Mouse (Mus musculus) Patski (cell line): ENCODE data around the gene Hist2h3c2. TPM values are rescaled to one million over a fixed set of nuclear protein-coding genes. Genes with fewer than 3 reads are reported as not detected.

ENCODE experiments used
- ATAC-seq: fragments of 100-300 bp; one replicate; pipeline ENCODE4 v1.8.0; 2021
- CTCF ChIA-PET: fragments of 350-600 bp; sonication (Branson Sonifier 250); formaldehyde crosslinking; loops from one replicate; lab custom pipeline; 2022; ENCODE audit warnings: inconsistent platforms; lab: Charles Lee
- POLR2A ChIA-PET: fragments of 350-600 bp; sonication (Branson Sonifier 250); formaldehyde crosslinking; loops from one replicate; lab custom pipeline; 2022; ENCODE audit warnings: antibody characterized with exemption, inconsistent platforms; lab: Charles Lee
- DNase-seq: peaks from one replicate; pipeline ENCODE4 v3.0.0-alpha.2; 2011; ENCODE audit warnings: low read depth, low spot score
- H3K27me3 ChIP-seq: fragments of 371-371 bp; one replicate; pipeline ENCODE4 v1.5.1; 2021
- CTCF ChIP-seq: fragments of 100-300 bp; IDR thresholded peaks from one replicate; pipeline ENCODE4 v1.5.1; 2021
- in situ Hi-C: fragments of 300-500 bp; cut with MboI; formaldehyde crosslinking; loops from 3 replicates; pipeline ENCODE4 v1.11.1; 2018; ENCODE audit warnings: low pct_unique_long_range_greater_than_20kb, mixed read lengths
- polyA plus RNA-seq: library from polyadenylated mRNA; unstranded; gene quantifications from one replicate; pipeline ENCODE4 v1.2.3, GENCODE M21; 2021

The Hist2h3c2 gene
- polyA plus RNA-seq, 1 experiment from 2014 or later, result 3.7 TPM

- in situ Hi-C loops, result no loop called here
- POLR2A ChIA-PET, result interaction anchor here (0.6 to 5.8 kb wide), 5 partner anchors 8 to 41 kb away, joined by 3 to 54 read pairs (median 4); partner anchors contain the start of genes Bola1, Hist2h2ab, Hist2h2ac and Hist2h2be
- H3K27me3 ChIP-seq, result no peaks in the 10 kb centered on the region
- no peak for TF ChIP-seq CTCF
- CTCF ChIA-PET, result interaction anchor here (0.9 to 3.2 kb wide), 11 partner anchors 10 to 271 kb away, joined by 4 to 23 read pairs (median 5); partner anchors contain the start of genes Bola1, Hist2h2ab, Hist2h2ac and Hist2h2be
- ATAC-seq, result no peak
- no peak for DNase-seq
Measured at GRCm38 (mm10) chr3:96237335-96237903, 1.5 kb downstream of the Hist2h3c2 start.

- ChIA-PET POLR2A (interaction anchor here (1.0 to 5.8 kb wide), 6 partner anchors 8 to 41 kb away, joined by 4 to 54 read pairs (median 4); partner anchors contain the start of genes Bola1, Hist2h2ab, Hist2h2ac and Hist2h2be), CTCF (interaction anchor here (1.2 to 3.2 kb wide), 11 partner anchors 9 to 271 kb away, joined by 4 to 23 read pairs (median 6); partner anchors contain the start of genes Bola1, Hist2h2ab, Hist2h2ac and Hist2h2be)
- no peak for DNase-seq
Measured at GRCm38 (mm10) chr3:96236834-96237334, 2.0 kb downstream of the Hist2h3c2 start.

GRCm38 (mm10) chr3:96235836-96236235 lies 3.1 kb downstream of the Hist2h3c2 start:
- ChIA-PET CTCF (interaction anchor here (0.9 to 3.2 kb wide), 5 partner anchors 8 to 170 kb away, joined by 4 to 23 read pairs (median 6); partner anchors contain the start of genes Bola1, Hist2h2ab, Hist2h2ac and Hist2h2be), POLR2A (interaction anchor here (1.5 to 5.8 kb wide), 3 partner anchors 9 to 28 kb away, joined by 4 to 54 read pairs (median 5); partner anchors contain the start of genes Bola1, Hist2h2ab, Hist2h2ac and Hist2h2be)
- no peaks in the 10 kb centered on the region for H3K27me3 ChIP-seq
- no peak for ATAC-seq
- no peak for DNase-seq
- TF ChIP-seq CTCF, result no peak
- in situ Hi-C loops, result no loop called here

More at GRCm38 (mm10) chr3:96236834-96237334, 2.0 kb downstream of the Hist2h3c2 start:
- no peaks in the 10 kb centered on the region for H3K27me3 ChIP-seq
- ATAC-seq, result no peak
- in situ Hi-C loops, result no loop called here
- TF ChIP-seq CTCF, result no peak

- DNase-seq, result no peak
- ChIA-PET POLR2A (interaction anchor here (1.8 to 5.8 kb wide), 2 partner anchors 8 to 14 kb away, joined by 4 to 54 read pairs; partner anchors contain the start of genes Bola1, Hist2h2ab, Hist2h2ac and Hist2h2be), CTCF (interaction anchor here (1.1 to 1.8 kb wide), 4 partner anchors 11 to 169 kb away, joined by 3 to 6 read pairs (median 4); partner anchors contain the start of genes Hist2h2ac and Hist2h2be)
- in situ Hi-C loops, result no loop called here
- TF ChIP-seq CTCF, result no peak
- no peaks in the 10 kb centered on the region for H3K27me3 ChIP-seq
- no peak for ATAC-seq
Measured at GRCm38 (mm10) chr3:96234914-96235313, 4.0 kb downstream of the Hist2h3c2 start.

GRCm38 (mm10) chr3:96231758-96232120 lies 7.2 kb downstream of the Hist2h3c2 start:
- POLR2A ChIA-PET, result interaction anchor here (0.8 kb wide), 1 partner anchor 23 kb away, joined by 3 read pairs; no protein-coding TSS in a partner anchor
- H3K27me3 ChIP-seq, result no peaks in the 10 kb centered on the region
- DNase-seq (no peak), ATAC-seq (no peak)
- TF ChIP-seq CTCF, result no peak
- in situ Hi-C loops, result no loop called here
- CTCF ChIA-PET, result interaction anchor here (1.0 kb wide), 1 partner anchor 12 kb away, joined by 4 read pairs; the partner anchor contains the start of genes Bola1 and Hist2h2ab

GRCm38 (mm10) chr3:96230910-96231757 lies 7.8 kb downstream of the Hist2h3c2 start:
- no peak for TF ChIP-seq CTCF
- POLR2A ChIA-PET, result interaction anchor here (0.6 to 2.4 kb wide), 3 partner anchors 11 to 26 kb away, joined by 3 to 6 read pairs (median 6); partner anchors contain the start of genes Bola1, Hist2h2ab, Hist2h2ac and Hist2h2be
- in situ Hi-C loops, result no loop called here
- no peak for ATAC-seq
- DNase-seq, result no peak
- CTCF ChIA-PET, result no interaction called here
- H3K27me3 ChIP-seq, result no peaks in the 10 kb centered on the region

- in situ Hi-C loops, result no loop called here
- H3K27me3 ChIP-seq, result no peaks in the 10 kb centered on the region
- ChIA-PET CTCF (interaction anchor here (0.7 kb wide), 1 partner anchor 9 kb away, joined by 4 read pairs; the partner anchor contains the start of genes Hist2h2ac and Hist2h2be), POLR2A (interaction anchor here (2.4 kb wide), 1 partner anchor 10 kb away, joined by 6 read pairs; the partner anchor contains the start of genes Bola1, Hist2h2ab, Hist2h2ac and Hist2h2be)
- TF ChIP-seq CTCF, result no peak
- ATAC-seq (no peak), DNase-seq (no peak)
Measured at GRCm38 (mm10) chr3:96230404-96230803, 8.5 kb downstream of the Hist2h3c2 start.

GRCm38 (mm10) chr3:96228828-96229227 lies 10.1 kb downstream of the Hist2h3c2 start:
- H3K27me3 ChIP-seq, result no peaks in the 10 kb centered on the region
- in situ Hi-C loops, result no loop called here
- CTCF ChIA-PET, result interaction anchor here (1.1 to 2.7 kb wide), 3 partner anchors 9 to 49 kb away, joined by 4 to 10 read pairs (median 8); partner anchors contain the start of genes Bola1 and Hist2h2ab
- TF ChIP-seq CTCF, result no peak
- ATAC-seq (no peak), DNase-seq (no peak)
- POLR2A ChIA-PET, result interaction anchor here (1.1 to 2.4 kb wide), 3 partner anchors 8 to 16 kb away, joined by 3 to 6 read pairs (median 6); partner anchors contain the start of genes Bola1, Hist2h2ab, Hist2h2ac and Hist2h2be
